In the genomic region with DNA sequence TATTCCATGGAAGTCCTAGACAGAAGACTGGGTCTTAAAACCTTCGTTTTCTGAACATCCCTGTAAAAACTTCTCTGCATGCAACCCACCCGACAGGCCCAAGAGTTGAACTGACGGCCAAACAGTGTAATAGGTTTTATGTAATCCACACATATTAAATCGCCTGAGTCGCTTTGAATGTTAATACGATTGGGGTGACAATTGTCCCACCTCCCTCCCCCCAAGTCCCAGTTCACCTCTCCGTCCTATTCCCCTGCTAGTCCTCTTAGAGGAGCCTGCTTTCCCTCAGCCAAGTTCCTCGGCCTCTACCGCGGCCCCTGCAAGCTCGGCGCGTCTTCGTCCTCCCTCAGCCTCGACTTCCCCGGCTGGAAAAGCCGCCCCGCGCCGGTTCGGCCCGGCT, we compare ENCODE assay signal across 7 mouse cellular contexts. TPM values are rescaled to one million over a fixed set of nuclear protein-coding genes. Genes with fewer than 3 reads are reported as not detected.
DNase-seq lines count a peak whose midpoint lies in the region; ATAC-seq and TF ChIP-seq lines count a peak whose summit lies in the region.

No protein-coding gene starts in this region.

- under 1% methylated on average over 22 of the region's 22 CpGs for WGBS in lung, embryonic 14.5 days
- WGBS in embryonic facial prominence, embryonic 10.5 days = under 1% methylated on average over 22 of the region's 22 CpGs
- WGBS in hindbrain, postnatal 0 days = under 1% methylated on average over 19 of the region's 22 CpGs
- 0% methylated on average over 18 of the region's 22 CpGs for WGBS in midbrain, embryonic 16.5 days

- TF ChIP-seq CTCF in lung, embryonic 14.5 days (IDR thresholded peaks at IDR 0.05; ENCODE audit: low read depth) = no peak
- no peak for TF ChIP-seq CTCF in hindbrain, postnatal 0 days (IDR thresholded peaks at IDR 0.05; ENCODE audit: low read depth)

- peaks cover 4% of the 10 kb centered on the region for H3K36me3 ChIP-seq in lung, embryonic 14.5 days (ENCODE audit: insufficient read depth)
- peaks cover 17% of the 10 kb centered on the region for H3K36me3 ChIP-seq in embryonic facial prominence, embryonic 10.5 days (replicated peaks)
- H3K36me3 ChIP-seq in hindbrain, postnatal 0 days (ENCODE audit: insufficient read depth, low read length) = no peaks in the 10 kb centered on the region
- H3K36me3 ChIP-seq in midbrain, embryonic 16.5 days (ENCODE audit: control insufficient read depth, insufficient read depth, low read length) = peaks cover 3% of the 10 kb centered on the region; the same call in 1 of the 2 replicates

- peak overlapping the region; percentile 99 for H3K27ac ChIP-seq in lung, embryonic 14.5 days (ENCODE audit: low read depth)
- peak overlapping the region; percentile 99 for H3K27ac ChIP-seq in embryonic facial prominence, embryonic 10.5 days (replicated peaks)
- peak overlapping the region; percentile 96 for H3K27ac ChIP-seq in hindbrain, postnatal 0 days
- H3K27ac ChIP-seq in midbrain, embryonic 16.5 days (ENCODE audit: low read length) = peak overlapping the region; percentile 95

- peak overlapping the region; percentile 69 for H3K4me2 ChIP-seq in lung, embryonic 14.5 days
- peak overlapping the region; percentile 84 for H3K4me2 ChIP-seq in hindbrain, postnatal 0 days (ENCODE audit: low read depth, low read length)
- H3K4me2 ChIP-seq in midbrain, embryonic 16.5 days (ENCODE audit: low read length) = peak overlapping the region; percentile 71

- H3K9ac ChIP-seq in lung, embryonic 14.5 days = peak overlapping the region; percentile 96
- peak overlapping the region; percentile 98 for H3K9ac ChIP-seq in hindbrain, postnatal 0 days (replicated peaks; ENCODE audit: low read length)
- H3K9ac ChIP-seq in midbrain, embryonic 16.5 days (ENCODE audit: low read depth, low read length) = peak overlapping the region; percentile 96

- peak; percentile 15 for ATAC-seq in lung, embryonic 14.5 days (ENCODE audit: insufficient read depth)
- no peak; the same call in 1 of the 2 replicates for ATAC-seq in hindbrain, postnatal 0 days
- ATAC-seq in midbrain, embryonic 16.5 days = peak; percentile 19; the same call in 1 of the 2 replicates

- no peaks in the 10 kb centered on the region for H3K9me3 ChIP-seq in lung, embryonic 14.5 days (ENCODE audit: low read depth, low read length)
- no peaks in the 10 kb centered on the region for H3K9me3 ChIP-seq in embryonic facial prominence, embryonic 10.5 days
- no peaks in the 10 kb centered on the region for H3K9me3 ChIP-seq in hindbrain, postnatal 0 days (ENCODE audit: low read length)
- H3K9me3 ChIP-seq in midbrain, embryonic 16.5 days (replicated peaks; ENCODE audit: control insufficient read depth, low read length, poor library complexity, severe bottlenecking) = no peaks in the 10 kb centered on the region

- DNase-seq in lung, embryonic 14.5 days = peak; percentile 30
- no peak for DNase-seq in lung, postnatal 10 days
- DNase-seq in embryonic facial prominence, embryonic 10.5 days (ENCODE audit: low spot score) = no peak
- DNase-seq in hindbrain, postnatal 0 days (ENCODE audit: low spot score) = peak; percentile 15
- DNase-seq in ovary, postnatal 14 days (ENCODE audit: low spot score) = no peak
- no peak for DNase-seq in left cerebral cortex, adult 11 months (ENCODE audit: low spot score)

- H3K4me3 ChIP-seq in lung, embryonic 14.5 days (ENCODE audit: low read depth, low read length) = peak overlapping the region; percentile 86
- peak overlapping the region; percentile 98 for H3K4me3 ChIP-seq in embryonic facial prominence, embryonic 10.5 days
- peak overlapping the region; percentile 99 for H3K4me3 ChIP-seq in hindbrain, postnatal 0 days (ENCODE audit: low read length)
- peak overlapping the region; percentile 96 for H3K4me3 ChIP-seq in midbrain, embryonic 16.5 days (ENCODE audit: low read depth, low read length)

- H3K4me1 ChIP-seq in lung, embryonic 14.5 days (ENCODE audit: insufficient read depth) = no peaks in the 10 kb centered on the region
- H3K4me1 ChIP-seq in embryonic facial prominence, embryonic 10.5 days = peaks cover 15% of the 10 kb centered on the region
- H3K4me1 ChIP-seq in hindbrain, postnatal 0 days (ENCODE audit: insufficient read depth, low read length) = peaks cover 4% of the 10 kb centered on the region; the same call in 1 of the 2 replicates
- peaks cover 26% of the 10 kb centered on the region for H3K4me1 ChIP-seq in midbrain, embryonic 16.5 days (ENCODE audit: control insufficient read depth, insufficient read depth, low read length)

- no peaks in the 10 kb centered on the region for H3K27me3 ChIP-seq in lung, embryonic 14.5 days (ENCODE audit: insufficient read depth, low read length)
- no peaks in the 10 kb centered on the region for H3K27me3 ChIP-seq in embryonic facial prominence, embryonic 10.5 days (replicated peaks; ENCODE audit: low read depth, poor library complexity, severe bottlenecking)
- H3K27me3 ChIP-seq in hindbrain, postnatal 0 days (ENCODE audit: insufficient read depth, low read length) = no peaks in the 10 kb centered on the region
- no peaks in the 10 kb centered on the region for H3K27me3 ChIP-seq in midbrain, embryonic 16.5 days (ENCODE audit: control insufficient read depth, insufficient read depth, low read depth, low read length)

RNA-seq across cellular contexts. Expression of a gene that starts 1.5 kb away (rescaled TPM):
- 9.4 and 11.3 TPM in 2 replicates for polyA plus RNA-seq in lung, embryonic 14.5 days (2014; fragmentation: Nextera tagmentation; extraction: Ambion mirVana)
- 9.3 and 9.5 TPM in 2 replicates for polyA plus RNA-seq in embryonic facial prominence, embryonic 10.5 days (2016; fragmentation: Nextera tagmentation; extraction: Ambion mirVana)
- 2.8 and 3.7 TPM in 2 replicates for total RNA-seq in hindbrain, postnatal 0 days (2014; rRNA removed)
- polyA plus RNA-seq in hindbrain, postnatal 0 days (2015; fragmentation: Nextera tagmentation; extraction: Ambion mirVana) = 10.1 and 12.8 TPM in 2 replicates
- 6.0 and 6.6 TPM in 2 replicates for polyA plus RNA-seq in midbrain, embryonic 16.5 days (2015; fragmentation: Nextera tagmentation; extraction: Ambion mirVana)

RNA-seq across cellular contexts. Expression of a gene that starts 2.2 kb away (rescaled TPM):
- 69.5 and 75.7 TPM in 2 replicates for polyA plus RNA-seq in lung, embryonic 14.5 days (2014; fragmentation: Nextera tagmentation; extraction: Ambion mirVana)
- 79.3 and 86.5 TPM in 2 replicates for polyA plus RNA-seq in embryonic facial prominence, embryonic 10.5 days (2016; fragmentation: Nextera tagmentation; extraction: Ambion mirVana)
- 82.2 and 92.8 TPM in 2 replicates for total RNA-seq in hindbrain, postnatal 0 days (2014; rRNA removed)
- polyA plus RNA-seq in hindbrain, postnatal 0 days (2015; fragmentation: Nextera tagmentation; extraction: Ambion mirVana) = 28.4 and 36.8 TPM in 2 replicates
- 44.4 and 53.3 TPM in 2 replicates for polyA plus RNA-seq in midbrain, embryonic 16.5 days (2015; fragmentation: Nextera tagmentation; extraction: Ambion mirVana)

Comparison
In these comparisons a context has a peak if more than half of its experiments do, and no peak if none do; other contexts are left out.
1. DNase-seq: peak in lung, embryonic 14.5 days (single experiment) and hindbrain, postnatal 0 days (single experiment); none in lung, postnatal 10 days (single experiment), embryonic facial prominence, embryonic 10.5 days (single experiment), ovary, postnatal 14 days (single experiment) and left cerebral cortex, adult 11 months (single experiment).
2. Peak in every context shown above with its lines, with median percentiles within 50 percentile points of each other: H3K27ac ChIP-seq, H3K4me2 ChIP-seq, H3K4me3 ChIP-seq and H3K9ac ChIP-seq.